Mouse (Mus musculus) neural tube, embryonic 13.5 days (tissue): ENCODE measurements around the gene Ust. TPM values are rescaled to one million over a fixed set of nuclear protein-coding genes. Genes with fewer than 3 reads are reported as not detected.
A peak's percentile ranks its signal among the peaks of the same experiment; 100 is the strongest.

ENCODE experiments used
- ATAC-seq: fragments of 200-750 bp; cut with Nextera tagmentation; 2 replicates; pipeline ENCODE4 v1.8.0; 2017; ENCODE audit warnings: low read depth, mild to moderate bottlenecking, moderate TSS enrichment, moderate library complexity
- H3K27ac ChIP-seq: fragments of 300-500 bp; sonication (generic); replicated peaks from 2 replicates; pipeline ENCODE4 v1.5.1; 2015; ENCODE audit warnings: moderate library complexity, mild to moderate bottlenecking, inconsistent platforms
- H3K27me3 ChIP-seq: fragments of 300-500 bp; sonication (generic); 2 replicates; pipeline ENCODE4 v1.6.1; 2015; ENCODE audit warnings: mild to moderate bottlenecking, inconsistent platforms
- H3K36me3 ChIP-seq: fragments of 300-500 bp; sonication (generic); 2 replicates; pipeline ENCODE4 v1.6.1; 2015; ENCODE audit warnings: mild to moderate bottlenecking, inconsistent platforms
- H3K4me1 ChIP-seq: fragments of 300-500 bp; sonication (generic); replicated peaks from 2 replicates; pipeline ENCODE4 v1.6.1; 2015; ENCODE audit warnings: inconsistent platforms
- H3K4me2 ChIP-seq: fragments of 300-500 bp; sonication (generic); 2 replicates; pipeline ENCODE4 v1.6.1; 2015; ENCODE audit warnings: inconsistent platforms, mild to moderate bottlenecking, moderate library complexity
- H3K4me3 ChIP-seq: fragments of 300-500 bp; sonication (generic); 2 replicates; pipeline ENCODE4 v1.5.1; 2015; ENCODE audit warnings: mild to moderate bottlenecking, inconsistent platforms
- H3K9ac ChIP-seq: fragments of 300-500 bp; sonication (generic); 2 replicates; pipeline ENCODE4 v1.6.1; 2015; ENCODE audit warnings: moderate library complexity, mild to moderate bottlenecking, inconsistent platforms
- H3K9me3 ChIP-seq: fragments of 300-500 bp; sonication (generic); 2 replicates; pipeline ENCODE4 v1.6.1; 2016; ENCODE audit warnings: inconsistent platforms
- WGBS: fragments of 180-500 bp; shearing (Covaris S2); methylation state at CpG from one replicate; pipeline ENCODE4 v1.1.7; 2015; 5-methylcytosine and 5-hydroxymethylcytosine counted together
- polyA plus RNA-seq: library from polyadenylated mRNA; unstranded; fragments of >200 nt; fragmentation: Nextera tagmentation; extraction: Ambion mirVana; gene quantifications from 2 replicates; pipeline ENCODE4 v1.2.1, GENCODE M21; 2015

The Ust gene
- polyA plus RNA-seq, 1 experiment from 2014 or later, result 7.1 TPM

GRCm38 (mm10) chr10:8211694-8212093 is 306.9 kb downstream of the Ust start:
- no peaks in the 10 kb centered on the region for H3K36me3 ChIP-seq
- H3K4me3 ChIP-seq, result no peak overlapping the region
- H3K27ac ChIP-seq, result no peak overlapping the region
- peaks cover 28% of the 10 kb centered on the region for H3K4me1 ChIP-seq
- no peaks in the 10 kb centered on the region for H3K9me3 ChIP-seq
- ATAC-seq, result no peak
- WGBS, result 88% methylated on average over 5 of the region's 5 CpGs
- H3K4me2 ChIP-seq, result no peak overlapping the region
- no peak overlapping the region for H3K9ac ChIP-seq
- H3K27me3 ChIP-seq, result no peaks in the 10 kb centered on the region

GRCm38 (mm10) chr10:8210366-8210765 is 308.3 kb downstream of the Ust start:
- Histone ChIP-seq H3K4me1 (peaks cover 28% of the 10 kb centered on the region), H3K4me3 (no peak overlapping the region), H3K27ac (no peak overlapping the region), H3K27me3 (no peaks in the 10 kb centered on the region), H3K36me3 (no peaks in the 10 kb centered on the region), H3K9ac (no peak overlapping the region), H3K9me3 (no peaks in the 10 kb centered on the region), H3K4me2 (no peak overlapping the region)
- no peak for ATAC-seq
- 47% methylated on average over 3 of the region's 3 CpGs for WGBS

GRCm38 (mm10) chr10:8207358-8207757 is 311.3 kb downstream of the Ust start:
- H3K27ac ChIP-seq, result no peak overlapping the region
- no peak for ATAC-seq
- WGBS, result 94% methylated on average over 19 of the region's 19 CpGs

GRCm38 (mm10) chr10:8203681-8204080 is 314.9 kb downstream of the Ust start:
- Histone ChIP-seq H3K27me3 (no peaks in the 10 kb centered on the region), H3K27ac (no peak overlapping the region), H3K9ac (no peak overlapping the region), H3K4me2 (no peak overlapping the region), H3K4me3 (no peak overlapping the region), H3K4me1 (no peaks in the 10 kb centered on the region), H3K9me3 (no peaks in the 10 kb centered on the region), H3K36me3 (no peaks in the 10 kb centered on the region)
- no peak for ATAC-seq
- WGBS, result 84% methylated on average over 4 of the region's 4 CpGs

More at GRCm38 (mm10) chr10:8207358-8207757, 311.3 kb downstream of the Ust start:
- no peaks in the 10 kb centered on the region for H3K9me3 ChIP-seq
- no peaks in the 10 kb centered on the region for H3K36me3 ChIP-seq
- peaks cover 12% of the 10 kb centered on the region for H3K4me1 ChIP-seq
- H3K4me3 ChIP-seq, result no peak overlapping the region
- H3K4me2 ChIP-seq, result no peak overlapping the region
- H3K27me3 ChIP-seq, result no peaks in the 10 kb centered on the region
- H3K9ac ChIP-seq, result no peak overlapping the region

- Histone ChIP-seq H3K27ac (no peak overlapping the region), H3K4me1 (0 out of 2 replicates have a peak, but pooled peaks cover 8% of the 10 kb centered on the region), H3K9ac (no peak overlapping the region), H3K9me3 (no peaks in the 10 kb centered on the region), H3K4me2 (no peak overlapping the region), H3K36me3 (no peaks in the 10 kb centered on the region), H3K4me3 (no peak overlapping the region), H3K27me3 (no peaks in the 10 kb centered on the region)
- 87% methylated on average over 8 of the region's 8 CpGs for WGBS
- ATAC-seq, result no peak
Measured at GRCm38 (mm10) chr10:8199816-8200215, 318.8 kb downstream of the Ust start.

- Histone ChIP-seq H3K27ac (no peak overlapping the region), H3K4me1 (0 out of 2 replicates have a peak, but pooled peaks cover 8% of the 10 kb centered on the region), H3K4me3 (no peak overlapping the region), H3K27me3 (no peaks in the 10 kb centered on the region), H3K9me3 (no peaks in the 10 kb centered on the region), H3K9ac (no peak overlapping the region), H3K36me3 (no peaks in the 10 kb centered on the region), H3K4me2 (no peak overlapping the region)
- no peak for ATAC-seq
- 90% methylated on average over 9 of the region's 9 CpGs for WGBS
Measured at GRCm38 (mm10) chr10:8199026-8199756, 319.4 kb downstream of the Ust start.

- H3K4me1 ChIP-seq, result 0 out of 2 replicates have a peak, but pooled peaks cover 8% of the 10 kb centered on the region
- 54% methylated on average over 2 of the region's 2 CpGs for WGBS
- H3K4me2 ChIP-seq, result no peak overlapping the region
Measured at GRCm38 (mm10) chr10:8197661-8198060, 321.0 kb downstream of the Ust start.

GRCm38 (mm10) chr10:8196300-8196699 is 322.3 kb downstream of the Ust start:
- Histone ChIP-seq H3K4me3 (no peak overlapping the region), H3K4me1 (0 out of 2 replicates have a peak, but pooled peaks cover 8% of the 10 kb centered on the region), H3K36me3 (no peaks in the 10 kb centered on the region), H3K9ac (no peak overlapping the region), H3K4me2 (no peak overlapping the region), H3K27ac (no peak overlapping the region), H3K9me3 (no peaks in the 10 kb centered on the region), H3K27me3 (no peaks in the 10 kb centered on the region)
- peak; percentile 87 for ATAC-seq
- 5% methylated on average over 2 of the region's 2 CpGs for WGBS

More at GRCm38 (mm10) chr10:8197661-8198060, 321.0 kb downstream of the Ust start:
- H3K9me3 ChIP-seq, result no peaks in the 10 kb centered on the region
- no peaks in the 10 kb centered on the region for H3K36me3 ChIP-seq
- H3K4me3 ChIP-seq, result no peak overlapping the region
- H3K9ac ChIP-seq, result no peak overlapping the region
- H3K27ac ChIP-seq, result no peak overlapping the region
- no peak for ATAC-seq
- H3K27me3 ChIP-seq, result no peaks in the 10 kb centered on the region

GRCm38 (mm10) chr10:8195730-8196129 is 322.9 kb downstream of the Ust start:
- 0 out of 2 replicates have a peak, but pooled peaks cover 8% of the 10 kb centered on the region for H3K4me1 ChIP-seq
- H3K27me3 ChIP-seq, result no peaks in the 10 kb centered on the region
- peak; percentile 21; the same call in 1 of the 2 replicates for ATAC-seq
- H3K36me3 ChIP-seq, result no peaks in the 10 kb centered on the region
- H3K4me2 ChIP-seq, result no peak overlapping the region
- H3K9me3 ChIP-seq, result no peaks in the 10 kb centered on the region
- H3K4me3 ChIP-seq, result no peak overlapping the region
- 60% methylated on average over 6 of the region's 6 CpGs for WGBS
- H3K9ac ChIP-seq, result no peak overlapping the region
- H3K27ac ChIP-seq, result no peak overlapping the region

GRCm38 (mm10) chr10:8189331-8189981 is 329.2 kb downstream of the Ust start:
- Histone ChIP-seq H3K4me1 (0 out of 2 replicates have a peak, but pooled peaks cover 6% of the 10 kb centered on the region), H3K36me3 (no peaks in the 10 kb centered on the region), H3K27me3 (no peaks in the 10 kb centered on the region), H3K27ac (no peak overlapping the region), H3K9ac (no peak overlapping the region), H3K9me3 (no peaks in the 10 kb centered on the region), H3K4me3 (no peak overlapping the region), H3K4me2 (no peak overlapping the region)
- WGBS, result 79% methylated on average over 5 of the region's 5 CpGs
- ATAC-seq, result no peak

- ATAC-seq, result no peak
- Histone ChIP-seq H3K27ac (no peak overlapping the region), H3K36me3 (no peaks in the 10 kb centered on the region), H3K9me3 (no peaks in the 10 kb centered on the region), H3K4me3 (no peak overlapping the region), H3K27me3 (no peaks in the 10 kb centered on the region), H3K4me2 (no peak overlapping the region), H3K9ac (no peak overlapping the region), H3K4me1 (peaks cover 20% of the 10 kb centered on the region; the same call in 1 of the 2 replicates)
- WGBS, result 91% methylated on average over 4 of the region's 4 CpGs
Measured at GRCm38 (mm10) chr10:8185586-8185985, 333.0 kb downstream of the Ust start.

GRCm38 (mm10) chr10:8184711-8185110 is 333.9 kb downstream of the Ust start:
- H3K9ac ChIP-seq, result no peak overlapping the region
- H3K4me2 ChIP-seq, result no peak overlapping the region
- no peak for ATAC-seq
- no peaks in the 10 kb centered on the region for H3K27me3 ChIP-seq
- 61% methylated on average over 9 of the region's 9 CpGs for WGBS
- no peak overlapping the region for H3K4me3 ChIP-seq
- H3K4me1 ChIP-seq, result peaks cover 20% of the 10 kb centered on the region; the same call in 1 of the 2 replicates
- H3K36me3 ChIP-seq, result no peaks in the 10 kb centered on the region
- no peaks in the 10 kb centered on the region for H3K9me3 ChIP-seq
- no peak overlapping the region for H3K27ac ChIP-seq
